Mouse (Mus musculus) c-Kit-positive CD71-positive TER-119-negative erythroid progenitor cells, embryonic 14.5 days (primary cell): ENCODE results near the gene Dtx3.

Source experiments
- DNase-seq: peaks from one replicate; pipeline ENCODE4 v3.0.0-alpha.2; 2013; ENCODE audit warnings: low read depth

Dtx3 gene

DNA sequence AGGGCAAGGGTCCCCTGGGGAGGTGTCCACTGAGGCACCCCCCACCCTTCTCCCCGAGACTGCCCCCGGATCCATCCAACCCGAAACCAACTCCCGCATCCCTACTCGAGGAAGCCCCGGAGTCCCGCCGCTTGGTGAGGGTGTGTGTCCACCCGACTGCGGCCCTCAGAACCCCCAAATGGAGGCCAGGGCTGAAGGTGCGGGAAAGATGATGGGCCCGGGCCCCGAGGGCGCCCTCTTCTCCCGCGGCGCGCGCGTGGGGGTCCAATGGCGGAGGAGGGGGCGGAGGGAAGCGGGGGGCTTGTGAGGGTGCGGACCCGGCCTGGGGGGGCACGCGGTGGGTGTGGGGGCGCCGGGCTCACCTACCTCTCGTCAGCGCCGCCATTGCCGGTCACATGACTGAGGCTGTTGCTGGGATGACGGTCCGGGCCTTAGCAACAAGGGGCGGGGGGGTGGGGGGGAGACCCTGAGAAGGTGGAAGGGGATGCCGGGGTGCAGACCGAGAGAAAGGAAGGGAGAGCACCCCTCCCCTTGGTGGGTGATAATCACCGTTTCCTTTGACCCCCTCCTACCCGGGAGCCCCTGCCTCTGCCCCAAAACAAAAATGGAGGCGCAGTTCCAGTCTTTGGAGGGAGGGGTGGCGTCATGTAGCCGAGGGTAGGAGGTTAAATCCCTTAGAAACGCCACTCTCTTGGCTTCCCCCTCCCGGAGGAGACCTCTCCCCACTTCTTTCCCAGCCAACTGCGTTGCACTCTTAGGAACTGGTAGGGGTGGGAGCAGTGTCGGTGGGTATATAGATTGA, at the start of gene Dtx3:
Gene Dtx3 (minus strand): TSS at position 401 of the 802 bp plus-strand sequence.
- no peak for DNase-seq

DNA sequence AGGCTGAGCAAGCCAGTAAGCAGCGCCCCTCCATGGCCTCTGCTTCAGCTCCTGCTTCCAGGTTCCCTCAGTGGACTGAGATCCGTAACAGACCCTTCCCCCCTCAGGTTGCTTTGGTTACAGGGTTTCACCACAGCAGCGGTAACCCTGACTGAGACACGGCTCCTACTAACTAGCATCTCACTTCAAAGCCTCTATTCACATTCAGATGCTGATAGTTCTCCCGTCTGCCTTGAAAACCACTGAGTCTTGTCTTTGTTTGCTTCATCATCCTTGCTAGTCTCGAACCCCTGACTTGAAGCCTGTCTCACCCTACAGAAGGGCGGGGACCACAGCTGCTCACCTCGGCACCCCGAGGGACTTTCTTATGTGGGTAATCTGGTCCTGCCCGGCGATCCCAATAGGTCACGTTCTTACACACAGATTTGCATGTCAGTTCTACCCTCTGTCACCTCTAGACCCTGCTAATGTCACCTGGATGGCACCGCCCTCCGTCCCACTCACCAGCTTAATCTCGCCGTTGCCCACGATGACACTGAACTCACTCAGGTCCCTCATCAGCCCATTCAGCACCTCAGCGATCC, 42.8 kb upstream of the Dtx3 start:
- no peak for DNase-seq

DNA sequence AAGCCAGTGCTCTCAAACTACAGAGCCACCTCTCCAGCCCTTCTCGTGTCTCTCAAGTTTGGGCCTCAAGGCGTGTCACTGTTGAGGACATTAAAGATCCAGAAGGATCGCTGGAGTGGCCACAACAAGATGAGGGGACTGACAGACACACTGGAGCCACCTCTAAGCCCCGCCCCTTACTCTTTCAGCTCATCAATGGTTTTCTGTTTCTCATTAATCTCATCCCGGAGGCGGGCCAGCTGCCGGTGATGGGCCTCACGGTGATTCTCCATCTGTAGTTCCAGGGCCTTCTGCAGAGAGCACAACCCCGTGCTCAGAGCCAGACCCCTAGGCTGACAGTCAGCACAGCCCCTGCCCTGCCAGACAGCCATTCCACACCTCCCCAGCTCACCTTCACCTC, 41.0 kb upstream of the Dtx3 start:
- DNase-seq = no peak

DNA sequence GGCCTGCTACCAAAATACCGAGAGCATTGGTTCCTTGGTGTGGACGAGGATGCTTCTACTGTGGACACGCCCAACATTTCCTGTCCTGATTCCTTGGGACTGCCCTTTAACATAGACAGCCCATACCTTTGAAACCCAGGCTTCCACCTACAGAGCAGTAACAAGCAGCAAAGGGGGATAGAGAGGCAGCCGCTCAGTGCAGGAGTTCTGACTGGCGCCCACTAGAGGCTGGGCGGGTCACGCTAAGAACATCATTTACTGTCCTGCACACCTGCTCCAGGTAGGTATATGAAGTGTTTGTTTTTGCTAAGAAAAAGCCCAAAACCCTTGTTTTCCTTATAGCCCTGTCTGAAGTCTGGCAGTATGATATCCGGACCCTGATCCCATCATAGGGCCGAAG, 37.6 kb upstream of the Dtx3 start:
- no peak for DNase-seq

DNA sequence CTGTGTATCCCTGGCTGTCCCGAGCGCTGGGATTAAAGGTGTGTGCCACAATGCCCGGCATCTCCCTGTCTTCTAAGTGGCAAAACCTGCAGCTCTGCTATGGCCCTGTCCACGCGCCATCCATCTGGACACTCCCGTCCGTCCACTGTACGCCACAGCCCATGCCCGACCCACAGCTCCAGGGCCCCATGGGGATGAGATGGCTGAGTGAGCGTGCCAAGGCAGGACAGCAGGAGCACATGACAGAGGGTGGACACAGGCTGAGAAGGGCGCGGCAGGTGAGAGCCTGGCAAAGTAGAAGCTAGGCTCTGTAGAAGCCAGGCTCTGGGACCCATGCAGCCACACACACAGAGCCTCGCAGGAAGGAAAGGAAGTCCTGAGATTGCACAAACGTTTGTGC, 36.2 kb upstream of the Dtx3 start:
- no peak for DNase-seq

DNA sequence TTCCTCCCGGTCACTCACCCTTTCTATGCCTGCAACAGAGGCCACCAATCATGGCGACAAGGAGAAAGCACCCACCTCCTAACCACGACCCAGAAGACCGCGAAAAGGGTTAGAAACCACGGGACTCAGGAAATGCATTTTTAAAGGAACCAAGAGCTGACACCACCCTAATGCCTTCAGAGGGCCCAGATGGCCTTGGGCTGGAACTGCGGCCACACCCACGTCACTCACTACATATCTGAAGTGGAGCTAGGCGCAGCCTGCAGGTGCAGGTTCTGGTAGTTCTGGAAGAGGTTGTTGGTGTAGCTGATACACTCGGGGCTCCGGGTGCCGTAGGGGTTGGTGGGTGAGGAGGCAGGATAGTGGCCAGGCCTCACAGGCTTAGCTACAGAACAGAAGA, 35.2 kb upstream of the Dtx3 start:
- DNase-seq = no peak

DNA sequence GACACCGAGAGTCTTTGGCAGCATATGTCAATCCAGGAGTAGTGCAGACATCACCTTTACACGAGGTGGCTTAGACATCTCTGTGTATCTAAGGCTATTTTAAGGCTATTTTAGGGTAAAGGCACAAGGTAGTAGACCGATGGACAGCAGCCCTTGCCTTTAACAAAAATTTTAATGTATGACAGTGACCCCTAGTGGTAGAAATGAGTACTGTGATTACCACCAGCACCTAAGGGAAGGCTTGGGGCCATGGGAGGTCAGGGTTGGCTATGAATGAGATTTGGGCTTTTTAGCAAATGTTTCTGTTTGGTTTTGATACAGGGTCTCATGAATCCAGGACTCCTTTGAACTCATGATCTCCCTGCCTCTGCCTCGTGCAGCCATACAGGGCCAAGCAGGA, 33.4 kb upstream of the Dtx3 start:
- DNase-seq = peak; percentile 67

DNA sequence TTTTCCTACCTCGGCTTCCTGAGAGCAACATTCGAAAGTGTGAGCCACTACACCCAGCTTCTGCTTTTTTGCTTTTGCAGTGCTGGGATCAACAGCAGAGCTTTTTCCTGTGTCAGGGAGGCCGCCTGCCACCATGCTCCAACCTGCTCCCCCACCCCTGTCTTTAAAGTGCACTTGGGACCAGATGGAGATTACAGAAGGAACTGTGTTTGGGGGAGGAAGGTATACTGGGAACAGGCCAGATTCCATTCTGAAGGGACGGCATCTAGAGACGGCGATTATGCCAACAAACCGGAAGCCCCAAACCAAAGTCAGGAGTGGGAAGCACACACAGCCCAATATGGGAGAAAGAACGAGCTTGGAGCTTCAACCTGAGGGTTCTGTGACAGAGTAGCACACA, 31.6 kb upstream of the Dtx3 start:
- no peak for DNase-seq

DNA sequence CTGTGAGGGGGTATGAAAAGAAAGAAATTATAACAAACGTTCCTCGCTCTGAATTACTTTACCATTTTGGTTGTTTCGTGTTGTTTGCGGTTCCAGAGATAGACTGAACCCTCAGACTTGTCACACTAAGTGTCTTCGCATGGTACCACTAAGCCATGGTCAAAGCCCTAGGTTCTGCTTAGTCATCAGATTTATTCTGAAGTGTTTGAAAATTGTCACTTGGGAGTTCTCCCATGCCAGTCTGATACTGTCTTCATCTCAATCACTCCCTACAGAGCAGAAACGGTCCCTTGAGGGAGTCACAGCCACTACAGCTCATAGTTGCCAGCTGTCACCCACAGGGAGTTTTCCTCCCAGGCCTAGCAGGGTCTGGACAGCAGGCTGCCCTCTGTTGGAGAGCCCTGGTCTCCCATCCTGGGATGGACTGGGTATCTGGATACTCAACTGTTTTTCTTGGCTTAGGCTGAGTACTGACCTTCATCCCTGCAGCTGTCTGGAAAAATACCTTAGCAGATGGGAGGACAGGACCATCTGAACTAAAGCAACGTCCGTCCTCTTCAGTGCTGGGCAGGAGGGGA, 30.9 kb upstream of the Dtx3 start:
- DNase-seq = no peak

DNA sequence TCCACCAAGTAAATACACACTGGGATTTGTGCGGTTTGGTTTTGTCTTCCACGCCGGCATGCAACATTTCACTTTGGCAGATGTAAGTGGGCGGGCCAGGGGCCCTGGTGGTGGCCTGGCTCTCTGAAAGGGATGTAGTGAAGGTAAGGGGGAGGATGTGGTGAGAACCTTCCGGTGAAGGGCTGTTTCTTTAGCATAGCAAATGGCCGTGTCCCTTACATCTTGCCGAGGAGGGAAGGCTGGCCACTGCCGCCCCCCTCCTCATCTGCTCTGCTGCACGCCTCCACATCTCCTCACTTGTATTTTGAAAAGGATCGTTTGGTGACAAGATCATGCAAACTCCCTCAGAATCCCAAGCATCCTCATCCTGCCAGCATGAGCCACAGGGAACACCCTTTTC, 30.2 kb upstream of the Dtx3 start:
- no peak for DNase-seq

DNA sequence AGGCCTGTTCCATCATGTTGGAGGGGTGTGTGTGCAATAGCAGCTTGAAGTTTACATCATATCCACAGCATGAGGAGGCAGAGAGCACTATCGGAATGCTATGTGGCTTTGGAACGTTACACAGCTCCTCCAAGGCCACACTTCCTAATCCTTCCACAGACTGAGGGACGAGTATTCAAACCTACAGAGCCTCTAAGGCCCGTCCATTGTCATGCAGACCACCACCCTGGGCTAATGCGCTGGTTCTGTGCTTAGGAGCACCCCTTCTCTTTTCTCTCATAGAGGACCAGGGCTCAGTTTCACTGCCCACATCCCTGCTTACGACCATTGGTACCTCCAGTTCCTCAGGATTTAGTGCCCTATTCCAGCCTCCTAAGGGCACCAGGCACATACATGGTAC, 29.7 kb upstream of the Dtx3 start:
- no peak for DNase-seq

DNA sequence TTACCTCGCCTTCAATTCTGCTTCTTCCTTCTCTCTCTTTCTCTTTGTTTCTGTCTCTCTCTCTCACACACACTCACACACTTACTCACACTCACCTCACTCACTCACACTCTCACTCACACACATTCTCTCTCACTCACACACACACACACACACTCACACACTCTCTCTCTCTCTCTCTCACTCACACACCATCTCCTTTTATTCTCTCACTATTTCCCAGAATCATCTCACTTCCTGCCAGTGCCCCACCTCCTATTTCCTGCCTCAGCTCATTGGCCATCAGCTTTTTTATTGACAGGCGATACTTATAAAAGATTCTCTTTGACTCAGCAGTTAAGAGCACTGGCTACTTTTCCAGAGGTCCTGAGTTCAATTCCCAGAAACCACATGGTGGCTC, 22.8 kb upstream of the Dtx3 start:
- DNase-seq = no peak

DNA sequence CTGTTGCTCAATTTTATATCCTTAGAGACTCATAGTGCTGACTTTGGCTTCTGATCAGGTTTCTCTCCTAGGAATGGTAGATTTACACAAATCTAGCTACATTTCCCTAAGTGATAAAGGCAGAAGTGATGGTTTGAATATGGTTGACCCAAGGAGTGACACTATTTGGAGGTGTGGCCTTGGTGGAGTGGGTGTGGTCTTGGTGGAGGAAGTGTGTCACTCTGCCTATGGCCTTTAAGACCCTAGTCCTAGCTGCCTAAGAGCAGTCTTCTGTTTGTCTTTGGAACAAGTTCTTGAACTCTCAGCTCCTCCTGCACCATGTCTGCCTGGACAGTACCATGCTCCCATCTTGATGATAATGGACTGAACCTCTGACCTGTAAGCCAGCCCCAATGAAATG, 21.6 kb upstream of the Dtx3 start:
- no peak for DNase-seq

DNA sequence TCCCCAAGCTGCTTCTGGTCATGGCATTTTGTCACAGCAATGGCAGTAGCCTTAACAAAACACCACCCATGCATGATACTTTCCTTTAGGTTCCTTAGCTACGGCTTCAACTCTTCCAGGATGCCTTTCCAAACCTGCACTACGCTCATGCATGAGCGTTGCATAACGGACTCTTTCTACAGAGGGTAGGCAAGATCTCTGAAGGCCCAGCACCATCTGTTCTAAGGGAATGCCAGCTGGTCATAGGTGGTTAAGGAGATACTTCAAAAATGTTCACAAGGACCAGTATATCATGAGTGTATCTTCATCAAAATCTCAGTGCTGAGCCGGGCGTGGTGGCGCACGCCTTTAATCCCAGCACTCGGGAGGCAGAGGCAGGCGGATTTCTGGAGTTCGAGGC, 20.9 kb upstream of the Dtx3 start:
- no peak for DNase-seq

DNA sequence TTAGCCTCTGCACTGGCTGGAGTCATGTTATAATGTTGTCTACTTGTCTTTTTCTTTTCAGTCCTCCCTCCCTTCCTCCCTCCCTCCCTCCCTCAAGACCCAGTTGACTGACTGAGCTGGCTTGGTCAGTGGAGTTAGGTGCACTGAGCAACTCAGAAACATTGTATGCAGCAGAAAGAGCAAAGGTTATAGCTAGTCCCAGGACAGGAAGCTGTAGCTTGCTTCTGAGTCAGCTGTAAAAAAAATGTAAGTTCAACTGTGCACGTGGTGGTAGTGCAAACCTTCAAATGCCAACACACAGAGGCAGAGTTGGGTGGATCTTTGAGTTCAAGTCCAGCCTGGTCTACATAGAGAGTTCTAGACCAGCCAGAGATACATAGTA, 18.9 kb upstream of the Dtx3 start:
- DNase-seq = no peak

DNA sequence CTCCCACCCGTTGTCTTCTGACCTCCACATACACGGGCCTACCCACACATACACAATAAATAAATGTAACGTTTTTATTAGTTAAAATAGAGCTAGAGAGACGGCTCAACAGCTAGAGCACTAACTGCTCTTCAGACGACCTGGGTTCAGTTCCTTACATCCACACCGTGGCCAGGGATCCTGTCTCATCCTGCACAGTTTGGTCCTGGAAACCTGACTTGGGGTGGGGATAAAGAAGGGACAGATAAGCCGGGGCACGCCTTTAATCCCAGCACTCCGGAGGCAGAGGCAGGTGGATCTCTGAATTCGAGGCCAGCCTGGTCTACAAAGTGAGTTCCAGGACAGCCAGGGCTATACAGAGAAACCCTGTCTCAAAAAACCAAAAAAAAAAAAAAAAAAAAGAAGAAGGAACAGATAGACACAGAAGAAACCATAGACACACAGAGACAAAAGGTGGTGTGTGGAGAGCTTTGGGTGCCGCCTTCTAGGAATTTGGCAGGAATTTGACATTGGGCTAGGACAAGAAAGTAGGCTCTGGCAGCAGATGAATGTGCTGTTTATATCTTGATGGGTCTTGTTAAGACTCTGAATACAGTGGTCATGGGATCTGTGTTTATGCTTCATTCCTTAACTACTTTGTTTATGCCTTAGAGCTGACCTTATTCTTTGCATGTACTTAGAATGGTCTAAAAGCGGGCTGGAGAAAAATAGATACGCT, 18.3 kb upstream of the Dtx3 start:
- DNase-seq = no peak

DNA sequence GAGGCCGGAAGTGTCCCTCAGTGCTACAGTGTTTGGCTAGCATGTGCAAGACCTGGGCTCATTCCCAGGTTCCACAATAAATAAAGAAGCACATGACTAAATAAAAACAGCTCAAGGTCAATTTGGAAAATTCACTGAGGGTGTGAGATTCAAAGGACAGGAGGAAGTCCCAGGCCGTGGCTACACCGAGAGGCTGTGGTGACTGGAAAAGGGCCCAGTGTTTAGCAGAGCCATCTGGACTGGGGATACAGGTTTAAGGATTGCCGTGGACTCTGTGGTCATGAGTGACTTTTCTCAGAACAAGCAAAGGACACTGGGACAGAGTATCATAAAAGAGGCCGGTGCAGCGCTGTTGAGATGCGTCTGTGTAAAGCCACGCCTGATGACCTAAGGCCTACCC, 17.7 kb upstream of the Dtx3 start:
- DNase-seq = no peak

DNA sequence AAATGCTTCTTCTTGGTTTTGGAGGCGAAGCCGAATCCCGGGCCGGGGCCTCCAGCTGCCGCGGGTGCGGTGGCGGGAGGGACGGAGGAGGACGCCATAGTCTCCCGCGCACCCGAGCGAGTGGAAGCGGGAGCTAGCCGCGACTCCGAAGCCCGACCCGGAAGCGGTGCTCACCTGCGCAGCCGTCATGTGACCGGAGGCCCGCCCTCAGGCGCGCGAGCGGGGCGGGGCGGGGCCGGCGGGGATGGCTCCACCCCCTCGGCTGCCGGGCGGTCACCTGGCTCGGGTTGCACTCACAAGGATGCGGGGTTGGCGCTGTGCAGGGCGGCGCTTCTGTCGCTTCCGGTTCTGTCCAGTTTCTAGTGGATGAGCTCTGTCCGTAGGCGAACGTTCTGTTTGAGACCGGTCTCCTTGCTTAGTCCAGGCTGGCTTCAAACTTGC, 15.9 kb upstream of the Dtx3 start, which contains the start of gene Pip4k2c:
Gene Pip4k2c (minus strand): TSS at position 172 of the 441 bp plus-strand sequence.
- peak; percentile 71 for DNase-seq

DNA sequence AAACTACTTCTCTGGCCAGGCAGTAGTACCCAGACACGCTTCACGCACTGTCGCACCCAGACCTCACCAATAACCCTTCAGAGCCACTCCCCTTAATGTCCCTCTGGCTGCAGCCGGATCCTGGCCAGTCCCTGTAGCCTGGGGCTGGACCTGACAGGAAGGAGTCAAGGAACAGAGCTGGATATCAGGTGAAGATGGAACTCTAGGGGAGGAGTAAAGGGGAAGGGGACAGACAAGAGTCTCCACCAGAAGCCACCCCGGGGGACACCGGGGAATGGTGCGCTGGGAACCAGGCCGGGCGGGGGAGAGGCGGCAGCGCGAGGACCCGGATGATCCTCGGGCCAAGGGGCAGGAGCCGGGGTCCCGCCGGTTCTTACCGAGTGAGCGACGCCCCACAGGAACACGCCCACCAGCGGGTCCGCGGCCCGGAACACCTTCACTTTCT, 15.5 kb upstream of the Dtx3 start:
- no peak for DNase-seq

DNA sequence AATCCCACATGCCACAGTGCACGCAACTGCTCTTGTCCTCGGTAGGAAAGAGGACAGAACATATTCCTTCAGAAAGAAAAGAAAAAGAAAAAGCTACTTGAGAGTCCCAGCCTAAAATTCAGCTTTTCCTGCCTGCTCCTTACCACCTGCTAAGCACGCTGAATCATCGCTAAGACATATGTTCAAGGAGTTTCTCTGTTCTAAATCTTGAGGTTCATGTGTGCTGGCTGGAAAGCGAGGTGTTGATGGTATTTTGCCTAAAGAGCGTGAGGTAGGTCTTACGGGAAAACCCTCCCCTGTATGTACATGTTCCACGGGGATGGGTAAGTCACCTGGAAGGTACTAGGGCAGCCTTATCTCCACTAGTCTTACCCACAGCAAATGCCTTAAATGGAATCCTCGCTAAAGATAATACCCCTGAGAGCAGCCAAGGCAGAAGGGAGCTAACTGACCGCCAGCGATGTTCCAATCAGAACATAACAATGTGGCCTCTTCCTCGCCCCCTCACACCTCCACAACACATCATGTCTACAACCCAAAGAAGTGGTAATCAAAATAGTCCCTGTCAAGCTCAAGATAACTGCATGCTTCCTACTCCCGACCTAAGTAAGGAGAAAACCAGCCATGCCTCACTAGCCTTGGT, 14.5 kb upstream of the Dtx3 start:
- no peak for DNase-seq

DNA sequence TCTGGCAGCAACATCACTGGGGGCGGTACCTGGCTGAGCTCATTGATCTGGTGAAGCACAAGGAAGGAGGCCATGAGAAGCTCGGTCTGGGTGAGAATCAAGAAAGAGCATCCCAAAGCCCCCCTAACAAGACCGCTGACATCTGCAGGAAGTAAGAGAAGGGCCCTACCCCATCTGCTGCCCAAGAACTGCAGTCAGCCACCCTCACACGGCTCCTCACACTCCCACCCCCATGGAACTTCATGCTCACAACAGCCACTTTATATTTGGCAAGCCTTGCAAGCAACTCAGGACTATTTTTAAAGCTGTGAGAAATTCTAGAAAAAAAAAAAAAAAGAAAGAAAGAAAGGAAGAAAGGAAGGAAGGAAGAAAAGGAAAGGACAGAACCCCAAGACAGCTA, 13.4 kb upstream of the Dtx3 start:
- no peak for DNase-seq

DNA sequence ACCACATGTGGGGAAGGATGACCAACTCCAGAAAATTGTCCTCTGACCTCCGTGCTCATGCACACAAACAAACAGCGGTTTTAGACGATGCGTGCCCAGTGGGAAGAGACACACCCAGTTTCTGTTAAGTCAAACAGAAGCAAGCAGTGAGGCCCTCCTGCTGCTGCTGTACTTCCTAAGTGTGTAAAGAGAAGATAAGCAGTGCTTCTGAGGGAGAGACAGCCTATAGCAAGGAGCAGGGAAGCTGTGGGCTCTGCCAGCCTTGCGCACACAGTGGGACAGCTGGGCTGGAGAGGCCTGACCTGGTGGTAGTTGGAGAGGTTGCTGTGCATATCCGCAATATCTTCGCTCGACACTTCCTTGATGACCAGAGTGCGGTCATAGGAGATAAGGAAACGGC, 9.8 kb upstream of the Dtx3 start:
- no peak for DNase-seq
